Mouse (Mus musculus) heart, postnatal 0 days (tissue): Measurements from ENCODE around the gene Lamtor3.

Source experiments
- CTCF ChIP-seq: IDR thresholded peaks from 2 replicates; pipeline ENCODE4 v1.5.1; 2016; ENCODE audit warnings: antibody characterized with exemption, control low read depth, low read depth
- EP300 ChIP-seq: IDR thresholded peaks from 2 replicates; pipeline ENCODE4 v1.6.1; 2016; ENCODE audit warnings: antibody characterized with exemption, low read depth

- TF ChIP-seq CTCF (no peak), EP300 (no peak)
These were observed 18.2 kb downstream of the Lamtor3 start for GRCm38 (mm10) chr3:137936541-137936940.
